In genomic region chr9:65744171-65745082, GRCm38 (mm10) we compare ENCODE assay signal across 8 mouse cellular contexts.
A peak's percentile ranks its signal among the peaks of the same experiment; 100 is the strongest.
DNase-seq lines count a peak whose midpoint lies in the region; ATAC-seq and TF ChIP-seq lines count a peak whose summit lies in the region.

No protein-coding gene starts in this region.

- no peak for TF ChIP-seq POLR2A in cerebellum, adult 2 months (IDR thresholded peaks at IDR 0.05; ENCODE audit: borderline replicate concordance, insufficient read depth, low read length)

- H3K9ac ChIP-seq in forebrain, embryonic 16.5 days (replicated peaks; ENCODE audit: low read depth, low read length) = peak overlapping the region; percentile 19
- H3K9ac ChIP-seq in hindbrain, postnatal 0 days (replicated peaks; ENCODE audit: low read length) = peak overlapping the region; percentile 14
- no peak overlapping the region; the same call in 1 of the 2 replicates for H3K9ac ChIP-seq in midbrain, embryonic 12.5 days (replicated peaks)

- DNase-seq in Muller cell, postnatal 12 days (ENCODE audit: inconsistent ontology term) = peak; percentile 91
- peak; percentile 72 to 86 for DNase-seq in cerebellum, adult 2 months
- peak; percentile 90 for DNase-seq in hindbrain, postnatal 0 days (ENCODE audit: low spot score)
- DNase-seq in left cerebral cortex, adult 9 months (ENCODE audit: low spot score in 2 of 2) = peak; percentile 68 to 71
- DNase-seq in spleen, postnatal 4 days (ENCODE audit: low spot score in 2 of 2) = no peak

- H3K4me2 ChIP-seq in forebrain, embryonic 16.5 days (ENCODE audit: low read length) = peak overlapping the region; percentile 30
- H3K4me2 ChIP-seq in hindbrain, postnatal 0 days (ENCODE audit: low read depth, low read length) = peak overlapping the region; percentile 16; the same call in 1 of the 2 replicates
- peak overlapping the region; percentile 31 for H3K4me2 ChIP-seq in midbrain, embryonic 12.5 days (replicated peaks)

- TF ChIP-seq CTCF in cerebellum, adult 2 months (IDR thresholded peaks at IDR 0.05; ENCODE audit: borderline replicate concordance, insufficient read depth, low read depth, low read length) = no peak
- no peak for TF ChIP-seq CTCF in hindbrain, postnatal 0 days (IDR thresholded peaks at IDR 0.05; ENCODE audit: low read depth)

- 14% methylated on average over 4 of the region's 4 CpGs for WGBS in cerebellum, adult 2 months
- 6% methylated on average over 4 of the region's 4 CpGs for WGBS in forebrain, embryonic 16.5 days
- WGBS in hindbrain, postnatal 0 days = 17% methylated on average over 4 of the region's 4 CpGs
- 21% methylated on average over 4 of the region's 4 CpGs for WGBS in midbrain, embryonic 12.5 days

- H3K36me3 ChIP-seq in forebrain, embryonic 16.5 days (ENCODE audit: control insufficient read depth, insufficient read depth) = no peaks in the 10 kb centered on the region
- H3K36me3 ChIP-seq in hindbrain, postnatal 0 days (ENCODE audit: insufficient read depth, low read length) = no peaks in the 10 kb centered on the region
- no peaks in the 10 kb centered on the region for H3K36me3 ChIP-seq in midbrain, embryonic 12.5 days

- H3K27ac ChIP-seq in cerebellum, adult 2 months (ENCODE audit: insufficient read depth, low read length) = peak overlapping the region; percentile 52
- peak overlapping the region; percentile 72 for H3K27ac ChIP-seq in forebrain, embryonic 16.5 days (ENCODE audit: low read length)
- H3K27ac ChIP-seq in hindbrain, postnatal 0 days = peak overlapping the region; percentile 85
- H3K27ac ChIP-seq in midbrain, embryonic 12.5 days (replicated peaks) = peak overlapping the region; percentile 87

- no peaks in the 10 kb centered on the region for H3K27me3 ChIP-seq in cerebellum, adult 2 months (ENCODE audit: control insufficient read depth, insufficient read depth, low read length)
- H3K27me3 ChIP-seq in forebrain, embryonic 16.5 days (replicated peaks; ENCODE audit: control insufficient read depth, insufficient read depth, low read length) = no peaks in the 10 kb centered on the region
- H3K27me3 ChIP-seq in hindbrain, postnatal 0 days (ENCODE audit: insufficient read depth, low read length) = no peaks in the 10 kb centered on the region
- no peaks in the 10 kb centered on the region for H3K27me3 ChIP-seq in midbrain, embryonic 12.5 days

- H3K9me3 ChIP-seq in forebrain, embryonic 16.5 days (ENCODE audit: control insufficient read depth, low read length) = no peaks in the 10 kb centered on the region
- no peaks in the 10 kb centered on the region for H3K9me3 ChIP-seq in hindbrain, postnatal 0 days (ENCODE audit: low read length)
- no peaks in the 10 kb centered on the region for H3K9me3 ChIP-seq in midbrain, embryonic 12.5 days

- ATAC-seq in forebrain, embryonic 16.5 days = peak; percentile 94
- peak; percentile 95 for ATAC-seq in hindbrain, postnatal 0 days
- ATAC-seq in midbrain, embryonic 12.5 days (ENCODE audit: low FRiP score, low read depth) = peak; percentile 93
- no peak for ATAC-seq in CD4-positive, CD25-positive, alpha-beta regulatory T cell, adult 4 months

- peaks cover 21% of the 10 kb centered on the region; the same call in 1 of the 2 replicates for H3K4me1 ChIP-seq in cerebellum, adult 2 months (ENCODE audit: control insufficient read depth, insufficient read depth, low read length)
- peaks cover 40% of the 10 kb centered on the region for H3K4me1 ChIP-seq in forebrain, embryonic 16.5 days (replicated peaks; ENCODE audit: control insufficient read depth, insufficient read depth, low read length)
- H3K4me1 ChIP-seq in hindbrain, postnatal 0 days (ENCODE audit: insufficient read depth, low read length) = peaks cover 16% of the 10 kb centered on the region
- H3K4me1 ChIP-seq in midbrain, embryonic 12.5 days = peaks cover 46% of the 10 kb centered on the region

- H3K4me3 ChIP-seq in cerebellum, adult 2 months (replicated peaks; ENCODE audit: insufficient read depth, low read depth, low read length) = no peak overlapping the region
- no peak overlapping the region for H3K4me3 ChIP-seq in forebrain, embryonic 16.5 days (replicated peaks; ENCODE audit: low read length)
- no peak overlapping the region for H3K4me3 ChIP-seq in hindbrain, postnatal 0 days (ENCODE audit: low read length)
- H3K4me3 ChIP-seq in midbrain, embryonic 12.5 days = no peak overlapping the region

Comparison
In these comparisons a context has a peak if more than half of its experiments do, and no peak if none do; other contexts are left out.
1. DNase-seq: peak in Muller cell, postnatal 12 days (single experiment), cerebellum, adult 2 months (2 of 2), hindbrain, postnatal 0 days (single experiment) and left cerebral cortex, adult 9 months (2 of 2); none in spleen, postnatal 4 days (0 of 2).
2. Peak in every context shown above with its lines, with median percentiles within 50 percentile points of each other: H3K27ac ChIP-seq and H3K4me2 ChIP-seq.